ENCODE assay signal across 15 mouse cellular contexts in the genomic region with DNA sequence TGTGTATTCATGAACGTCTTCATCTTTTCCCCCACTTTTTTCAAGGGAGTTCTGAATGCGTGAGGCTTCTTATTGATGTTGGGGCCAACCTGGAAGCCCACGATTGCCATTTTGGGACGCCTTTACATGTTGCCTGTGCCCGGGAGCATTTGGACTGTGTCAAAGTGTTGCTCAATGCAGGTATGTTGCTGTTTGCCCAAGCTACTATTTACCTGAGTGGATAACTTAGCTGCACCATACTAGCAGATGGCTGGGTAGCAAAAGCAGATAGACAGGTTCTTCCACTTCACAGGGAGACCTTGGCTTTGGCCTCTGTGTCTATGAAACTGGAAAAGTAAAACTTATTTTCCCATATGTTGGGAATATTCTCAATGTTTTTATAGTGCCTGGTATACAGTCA. TPM values are rescaled to one million over a fixed set of nuclear protein-coding genes. Genes with fewer than 3 reads are reported as not detected.
A peak's percentile ranks its signal among the peaks of the same experiment; 100 is the strongest.
DNase-seq lines count a peak whose midpoint lies in the region; ATAC-seq and TF ChIP-seq lines count a peak whose summit lies in the region.
"Had no signal": no experiment of that assay in that cellular context is flagged by ENCODE, and none has a peak within 500 bp of the region (broad histone marks: within the 10 kb centered on the region; RNA-seq: fewer than 3 reads in every experiment).

No protein-coding gene starts in this region.

- H3K4me2 ChIP-seq in lung, embryonic 14.5 days: no peak overlapping the region
- H3K4me2 ChIP-seq in midbrain, embryonic 16.5 days (ENCODE audit: low read length): no peak overlapping the region
- H3K4me2 ChIP-seq: heart, embryonic 12.5 days; midbrain, embryonic 13.5 days had no signal

- TF ChIP-seq CTCF in kidney, adult 2 months (conservative IDR thresholded peaks at IDR 0.05; ENCODE audit: insufficient read depth, insufficient read length, low read depth, low read length): no peak
- no peak for TF ChIP-seq CTCF in lung, embryonic 14.5 days (IDR thresholded peaks at IDR 0.05; ENCODE audit: low read depth)

- no peaks in the 10 kb centered on the region for H3K27me3 ChIP-seq in kidney, adult 2 months (replicated peaks; ENCODE audit: control insufficient read depth, insufficient read depth, low read length)
- no peaks in the 10 kb centered on the region for H3K27me3 ChIP-seq in lung, embryonic 14.5 days (ENCODE audit: insufficient read depth, low read length)
- no peaks in the 10 kb centered on the region for H3K27me3 ChIP-seq in midbrain, embryonic 16.5 days (ENCODE audit: control insufficient read depth, insufficient read depth, low read depth, low read length)
- H3K27me3 ChIP-seq: heart, embryonic 12.5 days; midbrain, embryonic 13.5 days had no signal

- no peak for TF ChIP-seq POLR2A in kidney, adult 2 months (IDR thresholded peaks at IDR 0.05; ENCODE audit: low read depth, low read length)

- peaks cover 13% of the 10 kb centered on the region for H3K4me1 ChIP-seq in kidney, adult 2 months (ENCODE audit: control insufficient read depth, insufficient read depth, low read length)
- H3K4me1 ChIP-seq in lung, embryonic 14.5 days (ENCODE audit: insufficient read depth): no peaks in the 10 kb centered on the region
- H3K4me1 ChIP-seq in midbrain, embryonic 16.5 days (ENCODE audit: control insufficient read depth, insufficient read depth, low read length): no peaks in the 10 kb centered on the region
- H3K4me1 ChIP-seq: heart, embryonic 12.5 days; midbrain, embryonic 13.5 days had no signal

- H3K9me3 ChIP-seq in lung, embryonic 14.5 days (ENCODE audit: low read depth, low read length): no peaks in the 10 kb centered on the region
- no peaks in the 10 kb centered on the region for H3K9me3 ChIP-seq in midbrain, embryonic 16.5 days (replicated peaks; ENCODE audit: control insufficient read depth, low read length, poor library complexity, severe bottlenecking)
- H3K9me3 ChIP-seq: limb, embryonic 10.5 days; midbrain, embryonic 13.5 days had no signal

- H3K4me3 ChIP-seq in kidney, adult 2 months (ENCODE audit: insufficient read depth, low read depth, low read length): no peak overlapping the region
- H3K4me3 ChIP-seq in lung, embryonic 14.5 days (ENCODE audit: low read depth, low read length): no peak overlapping the region
- no peak overlapping the region for H3K4me3 ChIP-seq in midbrain, embryonic 16.5 days (ENCODE audit: low read depth, low read length)
- H3K4me3 ChIP-seq: heart, embryonic 12.5 days; limb, embryonic 10.5 days; midbrain, embryonic 13.5 days had no signal

- ATAC-seq in lung, embryonic 14.5 days (ENCODE audit: insufficient read depth): peak; percentile 68; the same call in 1 of the 2 replicates
- ATAC-seq in CD4-positive, CD25-positive, alpha-beta regulatory T cell, adult 4 months: no peak
- no peak for ATAC-seq in midbrain, embryonic 16.5 days
- ATAC-seq: forebrain, embryonic 16.5 days; hindbrain, embryonic 16.5 days; midbrain, embryonic 13.5 days had no signal

- peak; percentile 24 for DNase-seq in kidney, adult 2 months
- DNase-seq in kidney, postnatal 36 days: no peak
- DNase-seq in fat pad, adult 2 months (ENCODE audit: extremely low read depth, low read depth, low spot score): peak; percentile 65
- DNase-seq in lung, embryonic 14.5 days: peak; percentile 73
- peak; percentile 30 to 31 for DNase-seq in lung, postnatal 4 days
- no peak for DNase-seq in ovary, postnatal 14 days (ENCODE audit: low spot score)
- DNase-seq: adrenal gland, postnatal 10 days; cerebellum, adult 11 months had no signal

- no peaks in the 10 kb centered on the region for H3K36me3 ChIP-seq in kidney, adult 2 months (ENCODE audit: control insufficient read depth, insufficient read depth, low read length)
- no peaks in the 10 kb centered on the region for H3K36me3 ChIP-seq in lung, embryonic 14.5 days (ENCODE audit: insufficient read depth)
- peaks cover 14% of the 10 kb centered on the region for H3K36me3 ChIP-seq in midbrain, embryonic 16.5 days (ENCODE audit: control insufficient read depth, insufficient read depth, low read length)

- 69% methylated on average over 5 of the region's 5 CpGs for WGBS in kidney, adult 2 months
- 74% methylated on average over 5 of the region's 5 CpGs for WGBS in lung, embryonic 14.5 days
- 98% methylated on average over 5 of the region's 5 CpGs for WGBS in midbrain, embryonic 16.5 days

- no peak overlapping the region for H3K9ac ChIP-seq in lung, embryonic 14.5 days
- H3K9ac ChIP-seq in midbrain, embryonic 16.5 days (ENCODE audit: low read depth, low read length): no peak overlapping the region
- H3K9ac ChIP-seq: heart, embryonic 12.5 days; midbrain, embryonic 13.5 days had no signal

- H3K27ac ChIP-seq in kidney, adult 2 months (ENCODE audit: insufficient read depth, low read depth, low read length): no peak overlapping the region
- H3K27ac ChIP-seq in lung, embryonic 14.5 days (ENCODE audit: low read depth): no peak overlapping the region
- no peak overlapping the region for H3K27ac ChIP-seq in midbrain, embryonic 16.5 days (ENCODE audit: low read length)
- H3K27ac ChIP-seq: limb, embryonic 10.5 days; midbrain, embryonic 13.5 days had no signal

RNA-seq across cellular contexts. Expression of gene Asb13, which starts 11.0 kb away (rescaled TPM):
- 41.9 and 42.6 TPM in 2 replicates for polyA plus RNA-seq in kidney, adult 2 months (2012; rRNA removed)
- polyA plus RNA-seq in lung, embryonic 14.5 days (2014; fragmentation: Nextera tagmentation; extraction: Ambion mirVana): 10.7 and 10.8 TPM in 2 replicates
- polyA plus RNA-seq in CD4-positive, CD25-positive, alpha-beta regulatory T cell, adult 4 months (2017; shearing (Covaris generic)): 10 to 100 TPM; 24.9 to 35.4 TPM
- 16.9 and 21.0 TPM in 2 replicates for polyA plus RNA-seq in midbrain, embryonic 16.5 days (2015; fragmentation: Nextera tagmentation; extraction: Ambion mirVana)

RNA-seq across cellular contexts. Expression of gene Fam208b, which starts 34.0 kb away (rescaled TPM):
- 2.3 and 2.8 TPM in 2 replicates for polyA plus RNA-seq in kidney, adult 2 months (2012; rRNA removed)
- 17.8 and 18.4 TPM in 2 replicates for polyA plus RNA-seq in lung, embryonic 14.5 days (2014; fragmentation: Nextera tagmentation; extraction: Ambion mirVana)
- 10 to 100 TPM; 32.0 to 33.3 TPM for polyA plus RNA-seq in CD4-positive, CD25-positive, alpha-beta regulatory T cell, adult 4 months (2017; shearing (Covaris generic))
- polyA plus RNA-seq in midbrain, embryonic 16.5 days (2015; fragmentation: Nextera tagmentation; extraction: Ambion mirVana): 15.6 and 19.5 TPM in 2 replicates

Comparison
In these comparisons a context has a peak if more than half of its experiments do, and no peak if none do; other contexts are left out.
1. DNase-seq: peak in kidney, adult 2 months (single experiment), fat pad, adult 2 months (single experiment), lung, embryonic 14.5 days (single experiment) and lung, postnatal 4 days (2 of 2); none in kidney, postnatal 36 days (0 of 2) and ovary, postnatal 14 days (single experiment).